Mouse (Mus musculus) urinary bladder, postnatal 25 days (tissue): ENCODE results near the gene Nup210l.
"Not testable (repeated sequence)": the region's sequence is repeated elsewhere in the genome, so short reads cannot be mapped to it uniquely, and the experiment has no call there.

Experiments
- DNase-seq: peaks from one replicate; pipeline ENCODE4 v3.0.0; 2022; ENCODE audit warnings: low spot score

The Nup210l gene

GRCm38 (mm10) chr3:90097928-90098327, 6.0 kb upstream of the Nup210l start:
- DNase-seq: no peak

GRCm38 (mm10) chr3:90101010-90101409, 2.9 kb upstream of the Nup210l start:
- DNase-seq: no peak

- DNase-seq: no peak
These were observed 2.3 kb upstream of the Nup210l start for GRCm38 (mm10) chr3:90101673-90102072.

GRCm38 (mm10) chr3:90102239-90102638, 1.7 kb upstream of the Nup210l start:
- no peak for DNase-seq

GRCm38 (mm10) chr3:90103176-90103575, 756 bp upstream of the Nup210l start:
- DNase-seq: no peak

GRCm38 (mm10) chr3:90111706-90112105, 7.8 kb downstream of the Nup210l start:
- DNase-seq: no peak

GRCm38 (mm10) chr3:90114342-90114741, 10.4 kb downstream of the Nup210l start:
- no peak for DNase-seq

GRCm38 (mm10) chr3:90115526-90115925, 11.6 kb downstream of the Nup210l start:
- DNase-seq: no peak

GRCm38 (mm10) chr3:90118132-90118790, 14.3 kb downstream of the Nup210l start:
- peak; percentile 29 for DNase-seq

- DNase-seq: not testable (repeated sequence)
These were observed 18.1 kb downstream of the Nup210l start for GRCm38 (mm10) chr3:90122036-90122435.

- no peak for DNase-seq
These were observed 21.8 kb downstream of the Nup210l start for GRCm38 (mm10) chr3:90125710-90126109.

- no peak for DNase-seq
These were observed 23.9 kb downstream of the Nup210l start for GRCm38 (mm10) chr3:90127881-90128280.

- no peak for DNase-seq
These were observed 28.8 kb downstream of the Nup210l start for GRCm38 (mm10) chr3:90132745-90133144.

GRCm38 (mm10) chr3:90133331-90133730, 29.4 kb downstream of the Nup210l start:
- DNase-seq: no peak

GRCm38 (mm10) chr3:90134483-90134882, 30.6 kb downstream of the Nup210l start:
- DNase-seq: no peak

- DNase-seq: no peak
These were observed 31.1 kb downstream of the Nup210l start for GRCm38 (mm10) chr3:90134993-90135392.

- DNase-seq: peak; percentile 23
These were observed 32.7 kb downstream of the Nup210l start for GRCm38 (mm10) chr3:90136660-90137059.

GRCm38 (mm10) chr3:90137606-90138005, 33.7 kb downstream of the Nup210l start:
- no peak for DNase-seq

- no peak for DNase-seq
These were observed 36.0 kb downstream of the Nup210l start for GRCm38 (mm10) chr3:90139962-90140361.

GRCm38 (mm10) chr3:90145461-90145860, 41.5 kb downstream of the Nup210l start:
- no peak for DNase-seq

GRCm38 (mm10) chr3:90146651-90147050, 42.7 kb downstream of the Nup210l start:
- DNase-seq: no peak

GRCm38 (mm10) chr3:90151086-90151740, 47.3 kb downstream of the Nup210l start:
- DNase-seq: no peak

- no peak for DNase-seq
These were observed 52.1 kb downstream of the Nup210l start for GRCm38 (mm10) chr3:90155996-90156395.

GRCm38 (mm10) chr3:90159757-90160156, 55.8 kb downstream of the Nup210l start:
- DNase-seq: no peak
